Mouse (Mus musculus) small intestine, adult 2 months (tissue): ENCODE measurements around the gene Olfr318.

ENCODE experiments used
- CTCF ChIP-seq: fragments of 200-500 bp; IDR thresholded peaks from 2 replicates; pipeline ENCODE4 v1.5.1; 2012; ENCODE audit warnings: low read depth, mild to moderate bottlenecking, control low read depth, inconsistent platforms, low read length, moderate library complexity, mixed read lengths; ENCODE audit not compliant: insufficient replicate concordance, insufficient read length; ENCODE audit errors: extremely low read depth
- POLR2A ChIP-seq: fragments of 200-500 bp; IDR thresholded peaks from 2 replicates; pipeline ENCODE4 v1.6.1; 2012; ENCODE audit warnings: low read depth, mild to moderate bottlenecking, control low read depth, inconsistent platforms, low read length, moderate library complexity

GRCm38 (mm10) chr11:58738792-58739262 is 15.0 kb upstream of the Olfr318 start, which contains the start of gene Olfr317:
- TF ChIP-seq POLR2A (no peak), CTCF (no peak)
